Mouse (Mus musculus): ENCODE measurements around the gene Cyth2. TPM values are rescaled to one million over a fixed set of nuclear protein-coding genes. Genes with fewer than 3 reads are reported as not detected.

The Cyth2 gene
- polyA plus RNA-seq, 1 experiment: not detected

- peaks cover 18% of the 10 kb centered on the region for H3K4me1 ChIP-seq (ENCODE audit: control insufficient read depth, insufficient read depth, low read length)
- no peak overlapping the region for H3K27ac ChIP-seq (ENCODE audit: insufficient read depth, low read depth, low read length)
- TF ChIP-seq POLR2A (IDR thresholded peaks at IDR 0.05; ENCODE audit: insufficient read depth, low read depth, low read length) (no peak), CTCF (IDR thresholded peaks at IDR 0.05; ENCODE audit: insufficient read depth, low read depth, low read length) (no peak)
- WGBS: 24% methylated on average over 31 of the region's 31 CpGs
- H3K4me3 ChIP-seq (ENCODE audit: insufficient read depth, low read depth, low read length): peak overlapping the region; percentile 44; the same call in 1 of the 2 replicates
These were observed 19.5 kb upstream of the Cyth2 start for GRCm38 (mm10) chr7:45833924-45834323.

GRCm38 (mm10) chr7:45833148-45833790, 18.9 kb upstream of the Cyth2 start:
- peak overlapping the region; percentile 44 for H3K4me3 ChIP-seq (ENCODE audit: insufficient read depth, low read depth, low read length)
- whole genome bisulfite sequencing: 9% methylated on average over 83 of the region's 86 CpGs
- H3K27ac ChIP-seq (ENCODE audit: insufficient read depth, low read depth, low read length): no peak overlapping the region
- TF ChIP-seq CTCF (IDR thresholded peaks at IDR 0.05; ENCODE audit: insufficient read depth, low read depth, low read length) (no peak), POLR2A (IDR thresholded peaks at IDR 0.05; ENCODE audit: insufficient read depth, low read depth, low read length) (no peak)
- H3K4me1 ChIP-seq (ENCODE audit: control insufficient read depth, insufficient read depth, low read length): peaks cover 18% of the 10 kb centered on the region

GRCm38 (mm10) chr7:45832428-45832827, 18.0 kb upstream of the Cyth2 start:
- peak overlapping the region; percentile 44 for H3K4me3 ChIP-seq (ENCODE audit: insufficient read depth, low read depth, low read length)

DNA sequence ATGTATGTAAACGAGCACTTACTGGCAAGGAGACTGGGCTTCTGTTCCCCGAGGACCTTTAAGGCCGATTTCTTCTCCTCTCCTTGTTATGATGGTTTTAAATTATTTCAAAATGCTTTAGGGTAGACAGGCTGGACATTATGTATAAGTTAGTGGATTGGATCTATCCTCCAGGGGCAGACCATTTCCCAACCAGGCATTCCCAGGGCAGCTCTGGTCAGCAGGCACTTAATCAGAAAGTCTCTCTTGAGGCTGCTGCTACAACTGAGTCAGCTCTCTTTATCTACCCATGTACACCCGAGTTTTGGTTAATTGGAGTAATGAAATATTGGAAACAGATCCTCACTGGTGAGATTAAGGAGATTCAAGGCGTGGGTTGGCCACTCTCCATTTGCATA, 16.7 kb upstream of the Cyth2 start:
- H3K4me3 ChIP-seq (ENCODE audit: insufficient read depth, low read depth, low read length): no peak overlapping the region
- no peak for TF ChIP-seq CTCF (IDR thresholded peaks at IDR 0.05; ENCODE audit: insufficient read depth, low read depth, low read length)
- TF ChIP-seq POLR2A (IDR thresholded peaks at IDR 0.05; ENCODE audit: insufficient read depth, low read depth, low read length): no peak
- H3K27ac ChIP-seq (ENCODE audit: insufficient read depth, low read depth, low read length): peak overlapping the region; percentile 99; the same call in 1 of the 2 replicates
- 19% methylated on average over 5 of the region's 5 CpGs for WGBS
- H3K4me1 ChIP-seq (ENCODE audit: control insufficient read depth, insufficient read depth, low read length): peaks cover 18% of the 10 kb centered on the region

More at GRCm38 (mm10) chr7:45832428-45832827, 18.0 kb upstream of the Cyth2 start:
- 13% methylated on average over 30 of the region's 30 CpGs for WGBS
- Histone ChIP-seq H3K4me1 (ENCODE audit: control insufficient read depth, insufficient read depth, low read length) (peaks cover 18% of the 10 kb centered on the region), H3K27ac (ENCODE audit: insufficient read depth, low read depth, low read length) (no peak overlapping the region)
- TF ChIP-seq CTCF (IDR thresholded peaks at IDR 0.05; ENCODE audit: insufficient read depth, low read depth, low read length) (no peak), POLR2A (IDR thresholded peaks at IDR 0.05; ENCODE audit: insufficient read depth, low read depth, low read length) (no peak)

DNA sequence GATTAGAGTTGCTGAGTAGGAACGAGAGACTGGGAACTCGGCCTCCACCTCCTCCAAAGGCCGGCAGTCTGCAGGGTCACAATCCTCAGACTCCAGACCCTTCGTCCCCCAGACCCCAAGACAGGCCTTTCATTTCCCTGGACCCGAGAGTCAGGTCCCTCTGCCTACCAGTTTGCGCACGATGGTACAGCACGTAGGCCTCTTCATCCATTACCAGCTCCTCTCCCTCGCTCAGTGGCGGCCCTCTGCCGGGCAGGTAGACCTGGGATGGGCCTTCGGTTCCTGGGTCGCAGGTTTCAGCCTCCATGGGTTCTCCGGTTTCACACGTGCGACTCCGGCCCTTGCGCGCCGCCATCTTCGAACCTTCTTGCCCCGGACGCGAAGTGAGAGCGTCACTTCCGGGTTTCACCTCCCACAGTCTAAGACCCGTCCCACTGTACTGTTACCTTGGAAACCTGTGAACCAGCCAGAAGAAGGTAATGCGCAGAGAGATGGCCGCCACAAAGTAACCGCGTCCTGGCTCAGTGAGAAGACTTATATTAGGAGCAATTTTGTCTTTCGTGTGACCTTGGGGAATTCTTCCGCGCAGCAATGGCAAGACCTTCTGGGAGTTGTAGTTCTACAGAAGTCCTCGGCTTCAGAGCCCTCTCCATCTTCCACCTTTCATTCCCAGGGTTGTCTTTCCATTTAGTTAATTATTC, 16.2 kb upstream of the Cyth2 start, which contains the start of gene Grwd1:
Gene Grwd1, minus strand, starts transcription at position 518 of the 701 bp plus-strand sequence.
- WGBS: under 1% methylated on average over 35 of the region's 35 CpGs

GRCm38 (mm10) chr7:45826631-45827030, 12.2 kb upstream of the Cyth2 start:
- WGBS: 80% methylated on average over 7 of the region's 7 CpGs
- H3K4me1 ChIP-seq (ENCODE audit: control insufficient read depth, insufficient read depth, low read length): peaks cover 9% of the 10 kb centered on the region
- no peak overlapping the region for H3K27ac ChIP-seq (ENCODE audit: insufficient read depth, low read depth, low read length)
- TF ChIP-seq CTCF (IDR thresholded peaks at IDR 0.05; ENCODE audit: insufficient read depth, low read depth, low read length): no peak
- TF ChIP-seq POLR2A (IDR thresholded peaks at IDR 0.05; ENCODE audit: insufficient read depth, low read depth, low read length): no peak
- no peak overlapping the region for H3K4me3 ChIP-seq (ENCODE audit: insufficient read depth, low read depth, low read length)

More for the DNA sequence above, 16.2 kb upstream of the Cyth2 start, which contains the start of gene Grwd1:
- TF ChIP-seq POLR2A (IDR thresholded peaks at IDR 0.05; ENCODE audit: insufficient read depth, low read depth, low read length): no peak; the same call in 1 of the 2 replicates
- TF ChIP-seq CTCF (IDR thresholded peaks at IDR 0.05; ENCODE audit: insufficient read depth, low read depth, low read length): no peak
- H3K4me1 ChIP-seq (ENCODE audit: control insufficient read depth, insufficient read depth, low read length): peaks cover 18% of the 10 kb centered on the region
- H3K4me3 ChIP-seq (ENCODE audit: insufficient read depth, low read depth, low read length): peak within 1 kb of the TSS; percentile 83
- peak within 1 kb of the TSS; percentile 99 for H3K27ac ChIP-seq (ENCODE audit: insufficient read depth, low read depth, low read length)

GRCm38 (mm10) chr7:45824598-45824997, 10.2 kb upstream of the Cyth2 start, which contains the start of gene Kcnj14:
Gene Kcnj14 (minus strand): TSS chr7:45824782.
- TF ChIP-seq CTCF (IDR thresholded peaks at IDR 0.05; ENCODE audit: insufficient read depth, low read depth, low read length) (no peak), POLR2A (IDR thresholded peaks at IDR 0.05; ENCODE audit: insufficient read depth, low read depth, low read length) (no peak)
- H3K4me1 ChIP-seq (ENCODE audit: control insufficient read depth, insufficient read depth, low read length): no peaks in the 10 kb centered on the region; the same call in 1 of the 2 replicates
- 68% methylated on average over 7 of the region's 7 CpGs for WGBS
- no peak within 1 kb of the TSS for H3K27ac ChIP-seq (ENCODE audit: insufficient read depth, low read depth, low read length)
- H3K4me3 ChIP-seq (ENCODE audit: insufficient read depth, low read depth, low read length): no peak within 1 kb of the TSS

GRCm38 (mm10) chr7:45820913-45821312, 6.5 kb upstream of the Cyth2 start:
- Histone ChIP-seq H3K4me1 (ENCODE audit: control insufficient read depth, insufficient read depth, low read length) (no peaks in the 10 kb centered on the region; the same call in 1 of the 2 replicates), H3K27ac (ENCODE audit: insufficient read depth, low read depth, low read length) (no peak overlapping the region), H3K4me3 (ENCODE audit: insufficient read depth, low read depth, low read length) (no peak overlapping the region)
- TF ChIP-seq CTCF (IDR thresholded peaks at IDR 0.05; ENCODE audit: insufficient read depth, low read depth, low read length) (no peak), POLR2A (IDR thresholded peaks at IDR 0.05; ENCODE audit: insufficient read depth, low read depth, low read length) (no peak)

- TF ChIP-seq POLR2A (IDR thresholded peaks at IDR 0.05; ENCODE audit: insufficient read depth, low read depth, low read length): no peak
- TF ChIP-seq CTCF (IDR thresholded peaks at IDR 0.05; ENCODE audit: insufficient read depth, low read depth, low read length): no peak
- Histone ChIP-seq H3K27ac (ENCODE audit: insufficient read depth, low read depth, low read length) (no peak overlapping the region), H3K4me3 (ENCODE audit: insufficient read depth, low read depth, low read length) (no peak overlapping the region), H3K4me1 (ENCODE audit: control insufficient read depth, insufficient read depth, low read length) (peaks cover 10% of the 10 kb centered on the region)
- WGBS: 33% methylated on average over 25 of the region's 25 CpGs
These were observed 5.5 kb upstream of the Cyth2 start for GRCm38 (mm10) chr7:45819843-45820242.
